Comparison of ENCODE assay signal across 8 mouse cellular contexts in the genomic region with DNA sequence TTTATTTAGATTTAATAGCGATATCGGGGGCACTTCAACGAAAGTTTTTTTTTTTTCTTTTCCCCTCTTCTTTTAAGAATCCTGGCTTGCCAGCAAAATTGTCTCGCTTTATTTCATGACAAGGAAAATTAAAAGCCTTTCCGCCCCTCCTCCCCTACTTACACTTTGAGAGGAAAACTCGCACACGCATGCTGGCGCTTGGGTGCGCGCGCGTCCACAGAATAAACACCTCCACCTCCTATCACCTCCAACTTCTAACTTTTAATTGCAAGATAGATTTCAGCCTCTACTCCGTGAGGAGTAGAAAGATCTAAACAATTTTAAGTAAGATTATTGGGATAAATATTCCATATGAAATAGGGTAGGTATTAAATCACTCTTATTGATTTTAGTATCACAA. TPM values are rescaled to one million over a fixed set of nuclear protein-coding genes. Genes with fewer than 3 reads are reported as not detected.
DNase-seq lines count a peak whose midpoint lies in the region; ATAC-seq lines count a peak whose summit lies in the region.

No protein-coding gene starts in this region.

- peak overlapping the region; percentile 80 for H3K4me3 ChIP-seq in heart, embryonic 15.5 days
- peak overlapping the region; percentile 99 for H3K4me3 ChIP-seq in embryonic facial prominence, embryonic 10.5 days
- H3K4me3 ChIP-seq in intestine, embryonic 14.5 days (ENCODE audit: low read depth, low read length), result peak overlapping the region; percentile 74
- peak overlapping the region; percentile 87 for H3K4me3 ChIP-seq in neural tube, embryonic 13.5 days

- peak overlapping the region; percentile 98 for H3K4me2 ChIP-seq in heart, embryonic 15.5 days
- H3K4me2 ChIP-seq in intestine, embryonic 14.5 days (ENCODE audit: low read length), result peak overlapping the region; percentile 86
- peak overlapping the region; percentile 95 for H3K4me2 ChIP-seq in neural tube, embryonic 13.5 days

- H3K36me3 ChIP-seq in heart, embryonic 15.5 days, result 0 out of 2 replicates have a peak, but pooled peaks cover 2% of the 10 kb centered on the region
- H3K36me3 ChIP-seq in embryonic facial prominence, embryonic 10.5 days (replicated peaks), result peaks cover 29% of the 10 kb centered on the region
- H3K36me3 ChIP-seq in intestine, embryonic 14.5 days (ENCODE audit: control insufficient read depth, insufficient read depth, low read length), result peaks cover 11% of the 10 kb centered on the region
- 0 out of 2 replicates have a peak, but pooled peaks cover 4% of the 10 kb centered on the region for H3K36me3 ChIP-seq in neural tube, embryonic 13.5 days

- DNase-seq in heart, adult 9 months (ENCODE audit: low spot score in 2 of 2), result no peak
- DNase-seq in embryonic facial prominence, embryonic 10.5 days (ENCODE audit: low spot score), result peak; percentile 60
- no peak for DNase-seq in intestine, embryonic 14.5 days (ENCODE audit: low spot score)
- no peak for DNase-seq in layer of hippocampus, postnatal 25 days (ENCODE audit: extremely low spot score in 1 of 2, low spot score in 1 of 2)
- DNase-seq in spleen, postnatal 4 days (ENCODE audit: low spot score in 2 of 2), result no peak
- DNase-seq in ovary, postnatal 36 days (ENCODE audit: low spot score), result no peak

- WGBS in heart, embryonic 15.5 days, result 2% methylated on average over 13 of the region's 13 CpGs
- 1% methylated on average over 13 of the region's 13 CpGs for WGBS in embryonic facial prominence, embryonic 10.5 days
- 2% methylated on average over 13 of the region's 13 CpGs for WGBS in intestine, embryonic 14.5 days
- under 1% methylated on average over 13 of the region's 13 CpGs for WGBS in neural tube, embryonic 13.5 days

- H3K27me3 ChIP-seq in heart, embryonic 15.5 days, result peaks cover 57% of the 10 kb centered on the region
- H3K27me3 ChIP-seq in embryonic facial prominence, embryonic 10.5 days (replicated peaks; ENCODE audit: low read depth, poor library complexity, severe bottlenecking), result peaks cover 52% of the 10 kb centered on the region
- H3K27me3 ChIP-seq in intestine, embryonic 14.5 days (replicated peaks; ENCODE audit: control insufficient read depth, insufficient read depth, low read length), result peaks cover 13% of the 10 kb centered on the region
- H3K27me3 ChIP-seq in neural tube, embryonic 13.5 days, result peaks cover 29% of the 10 kb centered on the region

- peak overlapping the region; percentile 83; the same call in 1 of the 2 replicates for H3K27ac ChIP-seq in heart, embryonic 15.5 days
- H3K27ac ChIP-seq in embryonic facial prominence, embryonic 10.5 days (replicated peaks), result peak overlapping the region; percentile 99
- H3K27ac ChIP-seq in intestine, embryonic 14.5 days (ENCODE audit: low read depth), result no peak overlapping the region
- peak overlapping the region; percentile 94 for H3K27ac ChIP-seq in neural tube, embryonic 13.5 days (replicated peaks)

- ATAC-seq in heart, embryonic 15.5 days (replicated peaks; ENCODE audit: insufficient number of reproducible peaks, insufficient read depth, low FRiP score, low read depth), result no peak
- ATAC-seq in intestine, embryonic 14.5 days (replicated peaks; ENCODE audit: low FRiP score, low TSS enrichment, low read depth), result no peak
- ATAC-seq in neural tube, embryonic 13.5 days (ENCODE audit: low read depth), result no peak

- H3K9me3 ChIP-seq in heart, embryonic 15.5 days (replicated peaks), result no peaks in the 10 kb centered on the region
- H3K9me3 ChIP-seq in embryonic facial prominence, embryonic 10.5 days, result no peaks in the 10 kb centered on the region
- H3K9me3 ChIP-seq in intestine, embryonic 14.5 days (ENCODE audit: control insufficient read depth, low read length), result no peaks in the 10 kb centered on the region
- H3K9me3 ChIP-seq in neural tube, embryonic 13.5 days, result no peaks in the 10 kb centered on the region

- H3K9ac ChIP-seq in heart, embryonic 15.5 days, result peak overlapping the region; percentile 84; the same call in 1 of the 2 replicates
- peak overlapping the region; percentile 84 for H3K9ac ChIP-seq in intestine, embryonic 14.5 days (ENCODE audit: low read length)
- peak overlapping the region; percentile 97 for H3K9ac ChIP-seq in neural tube, embryonic 13.5 days

- peaks cover 49% of the 10 kb centered on the region for H3K4me1 ChIP-seq in heart, embryonic 15.5 days (replicated peaks)
- peaks cover 68% of the 10 kb centered on the region for H3K4me1 ChIP-seq in embryonic facial prominence, embryonic 10.5 days
- H3K4me1 ChIP-seq in intestine, embryonic 14.5 days (replicated peaks; ENCODE audit: control insufficient read depth, insufficient read depth, low read length), result peaks cover 39% of the 10 kb centered on the region
- peaks cover 73% of the 10 kb centered on the region for H3K4me1 ChIP-seq in neural tube, embryonic 13.5 days (replicated peaks)

RNA-seq across cellular contexts. Expression of a gene that starts 1.1 kb away (rescaled TPM):
- 6.4 and 7.7 TPM in 2 replicates for polyA plus RNA-seq in heart, embryonic 15.5 days (2015; fragmentation: Nextera tagmentation; extraction: Ambion mirVana)
- 44.3 and 49.5 TPM in 2 replicates for polyA plus RNA-seq in embryonic facial prominence, embryonic 10.5 days (2016; fragmentation: Nextera tagmentation; extraction: Ambion mirVana)
- 10.9 and 11.7 TPM in 2 replicates for polyA plus RNA-seq in intestine, embryonic 14.5 days (2014; fragmentation: Nextera tagmentation; extraction: Ambion mirVana)
- 22.3 and 23.5 TPM in 2 replicates for polyA plus RNA-seq in neural tube, embryonic 13.5 days (2015; fragmentation: Nextera tagmentation; extraction: Ambion mirVana)
- 10 to 100 TPM; 40.0 to 40.1 TPM for total RNA-seq in layer of hippocampus, postnatal 25 days (2021)
